Mouse (Mus musculus) heart, embryonic 13.5 days (tissue): ENCODE results near the gene Zdhhc5. TPM values are rescaled to one million over a fixed set of nuclear protein-coding genes. Genes with fewer than 3 reads are reported as not detected.
A peak's percentile ranks its signal among the peaks of the same experiment; 100 is the strongest.

ENCODE experiments used
- ATAC-seq: fragments of 200-750 bp; cut with Nextera tagmentation; 2 replicates; pipeline ENCODE4 v1.8.0; 2017; ENCODE audit warnings: moderate TSS enrichment; ENCODE audit not compliant: insufficient number of reproducible peaks, low FRiP score, low TSS enrichment; ENCODE audit errors: extremely low read depth
- H3K27ac ChIP-seq: fragments of 300-500 bp; sonication (generic); replicated peaks from 2 replicates; pipeline ENCODE4 v1.5.1; 2015; ENCODE audit warnings: moderate library complexity, mild to moderate bottlenecking, inconsistent platforms
- H3K27me3 ChIP-seq: fragments of 300-500 bp; sonication (generic); replicated peaks from 2 replicates; pipeline ENCODE4 v1.6.1; 2015; ENCODE audit warnings: mild to moderate bottlenecking, inconsistent platforms
- H3K36me3 ChIP-seq: fragments of 300-500 bp; sonication (generic); 2 replicates; pipeline ENCODE4 v1.6.1; 2015; ENCODE audit warnings: mild to moderate bottlenecking, inconsistent platforms
- H3K4me1 ChIP-seq: fragments of 300-500 bp; sonication (generic); 2 replicates; pipeline ENCODE4 v1.6.1; 2015; ENCODE audit warnings: inconsistent platforms
- H3K4me2 ChIP-seq: fragments of 300-500 bp; sonication (generic); 2 replicates; pipeline ENCODE4 v1.6.1; 2015; ENCODE audit warnings: inconsistent platforms, mild to moderate bottlenecking, moderate library complexity
- H3K4me3 ChIP-seq: fragments of 300-500 bp; sonication (generic); 2 replicates; pipeline ENCODE4 v1.5.1; 2015; ENCODE audit warnings: moderate library complexity, mild to moderate bottlenecking, inconsistent platforms
- H3K9ac ChIP-seq: fragments of 300-500 bp; sonication (generic); 2 replicates; pipeline ENCODE4 v1.6.1; 2015; ENCODE audit warnings: inconsistent platforms, mild to moderate bottlenecking, moderate library complexity
- H3K9me3 ChIP-seq: fragments of 300-500 bp; sonication (generic); 2 replicates; pipeline ENCODE4 v1.6.1; 2016; ENCODE audit warnings: inconsistent platforms
- WGBS: fragments of 180-500 bp; shearing (Covaris S2); methylation state at CpG from one replicate; pipeline ENCODE4 v1.1.7; 2015; ENCODE audit warnings: mixed read lengths; 5-methylcytosine and 5-hydroxymethylcytosine counted together
- polyA plus RNA-seq: library from polyadenylated mRNA; unstranded; fragments of >200 nt; fragmentation: Nextera tagmentation; extraction: Ambion mirVana; gene quantifications from 2 replicates; pipeline ENCODE4 v1.2.1, GENCODE M21; 2015

The Zdhhc5 gene
- polyA plus RNA-seq, 1 experiment from 2014 or later = 21.9 TPM

DNA sequence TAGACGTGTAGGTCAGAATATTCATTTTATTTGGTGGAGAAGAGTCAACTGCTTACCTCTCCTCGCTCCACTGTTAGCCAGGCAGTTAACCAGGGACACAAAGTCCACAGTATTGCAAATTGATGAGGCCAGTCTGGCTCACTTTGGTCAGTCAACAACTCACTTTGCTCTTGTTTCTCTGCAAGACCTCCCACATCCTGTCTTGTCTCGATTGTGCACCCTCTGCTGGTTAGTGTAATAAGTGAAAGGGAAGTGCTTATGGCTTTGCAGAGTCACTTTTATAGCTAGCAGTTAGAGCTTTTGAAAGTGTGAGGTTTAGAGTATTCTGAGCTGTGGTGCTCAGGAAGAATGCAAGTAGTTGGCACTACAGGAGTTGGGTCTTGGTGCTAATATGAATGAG lies 54.7 kb downstream of the Zdhhc5 start:
- Histone ChIP-seq H3K27me3 (no peaks in the 10 kb centered on the region), H3K27ac (no peak overlapping the region), H3K4me3 (no peak overlapping the region), H3K4me1 (no peaks in the 10 kb centered on the region), H3K9ac (no peak overlapping the region), H3K9me3 (no peaks in the 10 kb centered on the region), H3K36me3 (no peaks in the 10 kb centered on the region), H3K4me2 (no peak overlapping the region)
- no peak for ATAC-seq
- 57% methylated on average over 3 of the region's 3 CpGs for WGBS

GRCm38 (mm10) chr2:84658806-84659205 lies 56.2 kb downstream of the Zdhhc5 start, which contains the start of gene Btbd18:
Btbd18 (plus strand) TSS chr2:84659079.
- Histone ChIP-seq H3K4me3 (no peak within 1 kb of the TSS), H3K9me3 (no peaks in the 10 kb centered on the region), H3K36me3 (no peaks in the 10 kb centered on the region), H3K9ac (no peak within 1 kb of the TSS), H3K4me2 (no peak within 1 kb of the TSS), H3K27ac (no peak within 1 kb of the TSS), H3K27me3 (no peaks in the 10 kb centered on the region), H3K4me1 (no peaks in the 10 kb centered on the region)
- ATAC-seq = no peak; the same call in 1 of the 2 replicates
- WGBS = 88% methylated on average over 32 of the region's 32 CpGs

DNA sequence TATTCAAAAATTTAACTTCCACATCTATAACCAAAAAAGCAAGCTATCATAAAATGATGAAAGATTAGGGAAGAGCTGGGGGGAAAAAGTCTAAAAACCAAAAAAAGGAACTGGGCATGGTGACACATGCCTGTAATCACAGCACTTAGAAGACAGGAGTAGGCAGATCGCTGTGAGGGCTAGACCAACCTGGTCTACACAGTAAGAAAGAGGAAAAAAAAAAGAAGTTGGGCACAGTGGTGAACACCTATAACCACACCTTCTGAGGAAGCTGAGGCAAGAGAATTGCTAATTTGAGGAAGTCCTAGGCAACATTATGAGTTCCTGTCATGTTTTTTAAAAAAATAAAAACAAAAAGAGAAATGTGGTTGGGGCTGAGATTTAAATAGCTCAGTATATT lies 59.1 kb downstream of the Zdhhc5 start:
- H3K4me2 ChIP-seq = no peak overlapping the region
- H3K9ac ChIP-seq = no peak overlapping the region
- no peaks in the 10 kb centered on the region for H3K9me3 ChIP-seq
- no peak for ATAC-seq
- H3K36me3 ChIP-seq = no peaks in the 10 kb centered on the region
- WGBS = 44% methylated on average over 1 of the region's 1 CpGs
- no peak overlapping the region for H3K27ac ChIP-seq
- no peak overlapping the region for H3K4me3 ChIP-seq
- no peaks in the 10 kb centered on the region for H3K4me1 ChIP-seq
- no peaks in the 10 kb centered on the region for H3K27me3 ChIP-seq

DNA sequence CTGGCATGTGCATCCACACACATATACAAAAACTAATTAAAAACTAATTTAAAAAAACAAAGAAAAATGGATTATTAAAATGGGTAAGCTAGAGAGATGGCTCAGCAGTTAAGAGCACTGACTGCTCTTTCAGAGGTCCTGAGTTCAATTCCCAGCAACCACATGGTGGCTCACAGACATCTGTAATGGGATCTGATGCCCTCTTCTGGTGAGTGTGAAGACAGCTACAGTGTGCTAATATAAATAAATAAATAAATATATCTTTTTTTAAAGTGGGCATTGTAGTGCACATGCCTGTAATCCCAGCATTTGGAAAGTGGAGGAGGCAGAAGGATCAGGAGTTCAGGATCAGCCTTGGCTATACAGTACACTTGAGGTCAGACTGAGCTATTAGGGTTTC lies 61.6 kb downstream of the Zdhhc5 start:
- Histone ChIP-seq H3K4me1 (no peaks in the 10 kb centered on the region), H3K9me3 (no peaks in the 10 kb centered on the region), H3K27me3 (no peaks in the 10 kb centered on the region), H3K4me3 (no peak overlapping the region), H3K36me3 (no peaks in the 10 kb centered on the region), H3K9ac (no peak overlapping the region), H3K27ac (no peak overlapping the region), H3K4me2 (no peak overlapping the region)
- no peak for ATAC-seq

GRCm38 (mm10) chr2:84650464-84651195 lies 64.3 kb downstream of the Zdhhc5 start, which contains the start of gene Ctnnd1:
Ctnnd1 (minus strand) TSS chr2:84650765.
- WGBS = 0% methylated on average over 15 of the region's 15 CpGs
- H3K4me2 ChIP-seq = peak within 1 kb of the TSS; percentile 80
- H3K4me3 ChIP-seq = peak within 1 kb of the TSS; percentile 80
- peak within 1 kb of the TSS; percentile 95 for H3K9ac ChIP-seq
- H3K9me3 ChIP-seq = no peaks in the 10 kb centered on the region
- peaks cover 24% of the 10 kb centered on the region for H3K4me1 ChIP-seq
- no peaks in the 10 kb centered on the region for H3K27me3 ChIP-seq
- peak within 1 kb of the TSS; percentile 99 for H3K27ac ChIP-seq
- peak; percentile 87 for ATAC-seq
- H3K36me3 ChIP-seq = 0 out of 2 replicates have a peak, but pooled peaks cover 5% of the 10 kb centered on the region

DNA sequence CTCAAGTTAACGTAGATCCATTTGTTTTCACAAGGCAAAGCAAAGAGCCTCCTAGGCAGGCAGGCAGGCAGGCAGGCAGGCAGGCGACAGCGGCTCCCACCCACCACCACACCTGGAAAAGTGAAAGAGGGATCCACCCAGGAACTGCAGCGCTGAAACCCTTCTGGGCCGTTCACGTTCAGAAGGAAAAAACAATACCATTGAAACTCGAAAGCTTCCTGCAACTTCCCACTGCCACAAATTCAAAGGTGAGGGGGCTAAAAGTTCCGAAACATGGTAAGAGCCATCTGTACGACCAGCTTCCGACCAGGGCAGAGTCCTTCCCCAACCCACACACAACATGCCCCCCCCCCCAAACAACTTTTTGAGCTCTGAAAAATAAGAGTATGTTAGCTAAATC lies 65.3 kb downstream of the Zdhhc5 start:
- Histone ChIP-seq H3K4me3 (peak overlapping the region; percentile 80), H3K4me1 (peaks cover 31% of the 10 kb centered on the region), H3K27me3 (no peaks in the 10 kb centered on the region), H3K27ac (peak overlapping the region; percentile 99), H3K36me3 (0 out of 2 replicates have a peak, but pooled peaks cover 5% of the 10 kb centered on the region), H3K4me2 (peak overlapping the region; percentile 80), H3K9me3 (no peaks in the 10 kb centered on the region), H3K9ac (peak overlapping the region; percentile 95)
- no peak for ATAC-seq
- WGBS = under 1% methylated on average over 10 of the region's 10 CpGs

- peak overlapping the region; percentile 80 for H3K4me3 ChIP-seq
- H3K27ac ChIP-seq = peak overlapping the region; percentile 74
- 0 out of 2 replicates have a peak, but pooled peaks cover 5% of the 10 kb centered on the region for H3K36me3 ChIP-seq
- H3K9ac ChIP-seq = peak overlapping the region; percentile 95
- H3K9me3 ChIP-seq = no peaks in the 10 kb centered on the region
- 21% methylated on average over 6 of the region's 6 CpGs for WGBS
- ATAC-seq = no peak
- H3K4me2 ChIP-seq = peak overlapping the region; percentile 80
- H3K27me3 ChIP-seq = no peaks in the 10 kb centered on the region
- peaks cover 44% of the 10 kb centered on the region for H3K4me1 ChIP-seq
These were observed 66.6 kb downstream of the Zdhhc5 start for GRCm38 (mm10) chr2:84648369-84648768.

DNA sequence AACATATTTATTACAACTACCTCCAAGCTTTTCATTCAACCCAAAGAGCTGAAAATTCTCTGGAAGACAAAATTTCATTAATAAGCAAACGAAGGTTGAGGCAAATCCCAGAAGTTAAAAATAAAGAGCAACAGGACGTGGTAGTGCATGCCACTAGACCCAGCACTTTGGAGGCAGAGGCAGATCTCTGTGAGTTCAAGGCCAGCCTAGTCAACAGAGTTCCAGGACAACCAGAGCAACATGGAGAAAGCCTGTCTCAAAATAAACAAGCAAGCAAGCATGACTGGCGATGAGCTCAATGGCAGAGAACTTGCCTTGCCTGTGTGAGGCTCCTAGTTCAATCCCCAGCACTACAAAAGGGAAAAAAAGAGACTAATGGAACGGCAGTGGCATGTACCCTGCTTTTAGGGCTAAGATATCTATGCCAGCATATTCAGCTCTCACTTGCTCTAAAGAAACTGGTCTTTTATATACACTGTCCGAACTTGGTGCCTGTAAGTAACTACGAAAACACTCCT lies 67.9 kb downstream of the Zdhhc5 start:
- no peak overlapping the region for H3K27ac ChIP-seq
- H3K9ac ChIP-seq = no peak overlapping the region
- 79% methylated on average over 6 of the region's 6 CpGs for WGBS

DNA sequence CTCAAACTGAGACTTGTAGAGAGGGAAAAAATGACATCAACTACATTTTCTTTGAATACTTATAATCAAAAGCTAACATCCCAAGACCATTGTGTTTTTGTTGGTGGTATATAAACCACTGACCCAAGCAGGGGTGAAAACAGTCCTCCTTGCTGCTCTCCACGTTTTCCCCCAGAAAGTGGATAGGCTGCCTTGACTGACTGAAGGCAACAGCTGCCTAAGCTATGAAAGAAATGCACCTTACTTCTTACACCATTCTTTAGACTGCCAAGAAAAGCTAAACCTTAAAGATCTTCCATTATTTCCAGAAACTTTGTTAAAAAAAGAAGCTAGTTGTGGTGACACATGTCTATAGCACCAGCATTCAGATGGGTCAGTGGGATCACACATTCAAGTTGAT lies 68.8 kb downstream of the Zdhhc5 start:
- H3K27ac ChIP-seq = peak overlapping the region; percentile 37
- WGBS = 33% methylated on average over 1 of the region's 1 CpGs
- H3K4me3 ChIP-seq = no peak overlapping the region; the same call in 1 of the 2 replicates
- H3K27me3 ChIP-seq = no peaks in the 10 kb centered on the region
- H3K9me3 ChIP-seq = no peaks in the 10 kb centered on the region
- H3K9ac ChIP-seq = 0 out of 2 replicates have a peak overlapping the region, but pooled peaks have one; percentile 41
- peak overlapping the region; percentile 80 for H3K4me2 ChIP-seq
- ATAC-seq = no peak
- peaks cover 14% of the 10 kb centered on the region for H3K36me3 ChIP-seq
- peaks cover 67% of the 10 kb centered on the region for H3K4me1 ChIP-seq

More for the DNA sequence above, 67.9 kb downstream of the Zdhhc5 start:
- peak overlapping the region; percentile 80 for H3K4me3 ChIP-seq
- no peak for ATAC-seq
- H3K36me3 ChIP-seq = peaks cover 8% of the 10 kb centered on the region
- no peaks in the 10 kb centered on the region for H3K27me3 ChIP-seq
- peak overlapping the region; percentile 80 for H3K4me2 ChIP-seq
- peaks cover 57% of the 10 kb centered on the region for H3K4me1 ChIP-seq
- no peaks in the 10 kb centered on the region for H3K9me3 ChIP-seq

DNA sequence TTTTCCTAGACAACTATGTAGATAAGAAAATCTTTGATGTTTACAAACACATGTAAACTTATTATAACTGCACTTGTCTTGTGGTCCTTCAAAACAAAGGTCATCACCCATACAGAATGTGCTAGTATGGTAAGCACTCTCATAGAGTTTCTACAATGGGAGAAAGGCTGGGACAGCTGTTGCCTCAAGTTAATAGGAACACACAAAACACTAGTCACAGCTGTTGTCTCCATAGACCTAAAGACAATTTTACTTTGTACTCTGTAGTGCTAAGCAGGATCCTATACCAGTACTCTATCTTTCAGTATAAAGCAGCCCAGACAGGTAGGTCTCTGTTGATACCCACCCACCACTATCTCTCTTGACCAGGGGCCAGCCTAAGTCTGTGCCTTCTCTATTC lies 74.1 kb downstream of the Zdhhc5 start:
- H3K27ac ChIP-seq = peak overlapping the region; percentile 21; the same call in 1 of the 2 replicates
- H3K4me3 ChIP-seq = no peak overlapping the region
- no peak overlapping the region for H3K4me2 ChIP-seq
- ATAC-seq = no peak
- H3K9ac ChIP-seq = no peak overlapping the region
- H3K9me3 ChIP-seq = no peaks in the 10 kb centered on the region
- peaks cover 97% of the 10 kb centered on the region for H3K4me1 ChIP-seq
- peaks cover 17% of the 10 kb centered on the region for H3K36me3 ChIP-seq
- no peaks in the 10 kb centered on the region for H3K27me3 ChIP-seq

- no peak for ATAC-seq
- 30% methylated on average over 5 of the region's 5 CpGs for WGBS
- H3K36me3 ChIP-seq = peaks cover 17% of the 10 kb centered on the region
- peak overlapping the region; percentile 13 for H3K4me3 ChIP-seq
- H3K27me3 ChIP-seq = no peaks in the 10 kb centered on the region
- H3K27ac ChIP-seq = peak overlapping the region; percentile 98
- no peaks in the 10 kb centered on the region for H3K9me3 ChIP-seq
- H3K9ac ChIP-seq = peak overlapping the region; percentile 74
- peaks cover 98% of the 10 kb centered on the region for H3K4me1 ChIP-seq
- peak overlapping the region; percentile 65 for H3K4me2 ChIP-seq
These were observed 76.4 kb downstream of the Zdhhc5 start for GRCm38 (mm10) chr2:84638428-84639220.
